Mouse (Mus musculus): Measurements from ENCODE around the gene Arl16. TPM values are rescaled to one million over a fixed set of nuclear protein-coding genes. Genes with fewer than 3 reads are reported as not detected.
"Not testable (repeated sequence)": the region's sequence is repeated elsewhere in the genome, so short reads cannot be mapped to it uniquely, and the experiment has no call there.

Arl16 gene
- polyA plus RNA-seq (2015; fragmentation: Nextera tagmentation; extraction: Ambion mirVana) = 43.8 and 44.6 TPM in 2 replicates

GRCm38 (mm10) chr11:120467051-120467735 is at the start of gene Arl16:
Gene Arl16, minus strand, starts transcription at chr11:120467607.
- Histone ChIP-seq H3K27me3 (no peaks in the 10 kb centered on the region), H3K4me3 (peak within 1 kb of the TSS; percentile 96), H3K4me1 (peaks cover 20% of the 10 kb centered on the region), H3K4me2 (peak within 1 kb of the TSS; percentile 84), H3K9me3 (no peaks in the 10 kb centered on the region), H3K9ac (peak within 1 kb of the TSS; percentile 92), H3K27ac (peak within 1 kb of the TSS; percentile 29; the same call in 1 of the 2 replicates), H3K36me3 (peaks cover 57% of the 10 kb centered on the region)
- peak; percentile 100 for ATAC-seq (ENCODE audit: borderline replicate concordance, extremely low read depth, low FRiP score, low TSS enrichment)
- under 1% methylated on average over 54 of the region's 54 CpGs for WGBS

GRCm38 (mm10) chr11:120517147-120517546 is 49.7 kb upstream of the Arl16 start:
- no peaks in the 10 kb centered on the region for H3K36me3 ChIP-seq
- H3K4me2 ChIP-seq = no peak overlapping the region
- no peaks in the 10 kb centered on the region for H3K27me3 ChIP-seq
- no peak overlapping the region for H3K9ac ChIP-seq
- H3K4me1 ChIP-seq = peaks cover 20% of the 10 kb centered on the region
- no peak for ATAC-seq (ENCODE audit: borderline replicate concordance, extremely low read depth, low FRiP score, low TSS enrichment)
- H3K9me3 ChIP-seq = no peaks in the 10 kb centered on the region
- H3K4me3 ChIP-seq = no peak overlapping the region
- WGBS = 69% methylated on average over 4 of the region's 4 CpGs
- H3K27ac ChIP-seq = no peak overlapping the region

DNA sequence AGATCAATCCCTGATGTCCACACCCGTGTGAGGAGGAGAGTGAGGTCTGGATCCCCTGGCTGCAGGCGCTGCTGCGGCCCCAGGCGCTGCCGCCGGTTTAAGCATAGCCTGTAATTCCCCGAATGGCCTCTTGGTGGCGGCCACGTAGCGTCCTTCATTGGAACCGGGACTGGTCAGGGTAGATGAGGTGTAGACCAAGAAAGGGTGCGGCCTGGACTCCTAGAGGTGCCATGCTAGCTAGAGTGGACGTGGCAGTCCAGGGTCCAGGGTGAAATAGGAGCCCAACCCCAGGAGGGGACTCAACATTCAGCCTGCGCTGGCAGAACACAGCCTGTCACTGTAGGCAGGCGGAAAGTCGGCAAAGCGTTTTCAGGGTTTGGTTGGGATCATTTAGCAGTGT is 48.2 kb upstream of the Arl16 start:
- Histone ChIP-seq H3K4me2 (no peak overlapping the region), H3K4me1 (peaks cover 22% of the 10 kb centered on the region), H3K27ac (no peak overlapping the region), H3K4me3 (no peak overlapping the region), H3K9me3 (no peaks in the 10 kb centered on the region), H3K9ac (no peak overlapping the region), H3K36me3 (no peaks in the 10 kb centered on the region), H3K27me3 (no peaks in the 10 kb centered on the region)
- 14% methylated on average over 17 of the region's 17 CpGs for WGBS
- ATAC-seq (ENCODE audit: borderline replicate concordance, extremely low read depth, low FRiP score, low TSS enrichment) = peak; percentile 43

GRCm38 (mm10) chr11:120514262-120514661 is 46.9 kb upstream of the Arl16 start:
- not testable (repeated sequence) for ATAC-seq (ENCODE audit: borderline replicate concordance, extremely low read depth, low FRiP score, low TSS enrichment)
- WGBS = 86% methylated on average over 2 of the region's 2 CpGs

GRCm38 (mm10) chr11:120512790-120513453 is 45.5 kb upstream of the Arl16 start:
- H3K36me3 ChIP-seq = no peaks in the 10 kb centered on the region
- no peak overlapping the region for H3K4me2 ChIP-seq
- ATAC-seq (ENCODE audit: borderline replicate concordance, extremely low read depth, low FRiP score, low TSS enrichment) = no peak
- peaks cover 13% of the 10 kb centered on the region for H3K4me1 ChIP-seq
- H3K9ac ChIP-seq = no peak overlapping the region
- H3K27me3 ChIP-seq = no peaks in the 10 kb centered on the region
- no peak overlapping the region for H3K27ac ChIP-seq
- WGBS = 29% methylated on average over 6 of the region's 6 CpGs
- H3K9me3 ChIP-seq = no peaks in the 10 kb centered on the region
- no peak overlapping the region for H3K4me3 ChIP-seq

More at GRCm38 (mm10) chr11:120514262-120514661, 46.9 kb upstream of the Arl16 start:
- not testable (repeated sequence) for H3K27ac ChIP-seq, H3K36me3 ChIP-seq, H3K9me3 ChIP-seq, H3K4me3 ChIP-seq, H3K4me2 ChIP-seq, H3K27me3 ChIP-seq, H3K9ac ChIP-seq
- H3K4me1 ChIP-seq = peaks cover 20% of the 10 kb centered on the region

GRCm38 (mm10) chr11:120510375-120511030 is 43.1 kb upstream of the Arl16 start:
- H3K27me3 ChIP-seq = no peaks in the 10 kb centered on the region
- H3K4me1 ChIP-seq = peaks cover 8% of the 10 kb centered on the region
- H3K4me3 ChIP-seq = peak overlapping the region; percentile 27
- 10% methylated on average over 16 of the region's 16 CpGs for WGBS
- H3K27ac ChIP-seq = peak overlapping the region; percentile 39
- H3K9me3 ChIP-seq = no peaks in the 10 kb centered on the region
- ATAC-seq (ENCODE audit: borderline replicate concordance, extremely low read depth, low FRiP score, low TSS enrichment) = no peak
- H3K9ac ChIP-seq = peak overlapping the region; percentile 41
- peak overlapping the region; percentile 51 for H3K4me2 ChIP-seq
- no peaks in the 10 kb centered on the region for H3K36me3 ChIP-seq

GRCm38 (mm10) chr11:120509940-120510339 is 42.5 kb upstream of the Arl16 start:
- ATAC-seq (ENCODE audit: borderline replicate concordance, extremely low read depth, low FRiP score, low TSS enrichment) = no peak
- H3K27ac ChIP-seq = no peak overlapping the region
- peak overlapping the region; percentile 27; the same call in 1 of the 2 replicates for H3K4me3 ChIP-seq
- H3K27me3 ChIP-seq = no peaks in the 10 kb centered on the region
- H3K36me3 ChIP-seq = no peaks in the 10 kb centered on the region
- peaks cover 8% of the 10 kb centered on the region for H3K4me1 ChIP-seq
- no peaks in the 10 kb centered on the region for H3K9me3 ChIP-seq
- H3K4me2 ChIP-seq = peak overlapping the region; percentile 51; the same call in 1 of the 2 replicates
- 41% methylated on average over 4 of the region's 4 CpGs for WGBS
- H3K9ac ChIP-seq = no peak overlapping the region

GRCm38 (mm10) chr11:120508290-120508870 is 41.0 kb upstream of the Arl16 start:
- H3K27me3 ChIP-seq = no peaks in the 10 kb centered on the region
- 70% methylated on average over 9 of the region's 9 CpGs for WGBS
- H3K9me3 ChIP-seq = no peaks in the 10 kb centered on the region
- no peaks in the 10 kb centered on the region for H3K36me3 ChIP-seq
- no peak for ATAC-seq (ENCODE audit: borderline replicate concordance, extremely low read depth, low FRiP score, low TSS enrichment)
- no peak overlapping the region for H3K4me3 ChIP-seq
- no peak overlapping the region for H3K4me2 ChIP-seq
- peak overlapping the region; percentile 85 for H3K27ac ChIP-seq
- H3K9ac ChIP-seq = no peak overlapping the region
- H3K4me1 ChIP-seq = peaks cover 8% of the 10 kb centered on the region

DNA sequence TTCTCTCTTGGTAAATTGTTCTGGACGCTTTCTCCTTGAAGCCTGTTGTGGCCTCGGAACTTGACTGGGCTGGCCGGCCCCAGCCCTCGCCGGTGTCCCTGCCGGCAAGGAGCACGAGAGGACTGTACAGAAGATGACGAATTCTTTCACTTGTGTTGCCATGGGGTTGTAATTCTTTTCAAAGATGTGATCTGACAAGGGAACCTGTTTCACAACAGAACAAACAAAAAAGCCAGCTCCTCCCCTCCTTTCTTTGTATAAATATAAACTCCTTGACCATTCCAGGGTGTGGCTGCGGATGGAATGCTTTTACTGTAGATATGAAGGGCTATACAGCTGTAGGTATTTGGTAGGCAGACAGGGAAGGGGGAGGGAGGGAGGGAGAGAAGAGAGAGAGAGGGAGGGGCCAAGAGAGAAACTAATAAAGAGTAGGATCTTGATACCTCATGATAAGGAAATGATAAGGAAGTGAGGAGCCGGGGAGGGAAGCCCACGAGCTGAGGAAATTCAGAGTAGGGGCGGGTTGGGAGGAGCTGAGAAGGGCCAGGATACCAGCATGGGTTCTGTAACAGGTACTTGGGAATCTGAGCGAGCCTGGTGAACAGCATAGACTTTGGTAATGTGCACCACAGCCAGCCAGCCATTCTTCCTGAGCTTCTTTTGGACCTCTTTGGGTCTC is 40.3 kb upstream of the Arl16 start:
- Histone ChIP-seq H3K9ac (no peak overlapping the region), H3K4me2 (no peak overlapping the region; the same call in 1 of the 2 replicates), H3K9me3 (no peaks in the 10 kb centered on the region), H3K27me3 (no peaks in the 10 kb centered on the region), H3K36me3 (no peaks in the 10 kb centered on the region), H3K4me1 (peaks cover 8% of the 10 kb centered on the region), H3K27ac (peak overlapping the region; percentile 95), H3K4me3 (no peak overlapping the region)
- ATAC-seq (ENCODE audit: borderline replicate concordance, extremely low read depth, low FRiP score, low TSS enrichment) = peak; percentile 66
- 48% methylated on average over 13 of the region's 13 CpGs for WGBS

- WGBS = 52% methylated on average over 4 of the region's 4 CpGs
- peak; percentile 44; the same call in 1 of the 2 replicates for ATAC-seq (ENCODE audit: borderline replicate concordance, extremely low read depth, low FRiP score, low TSS enrichment)
Observed at GRCm38 (mm10) chr11:120506899-120507298, 39.5 kb upstream of the Arl16 start.

GRCm38 (mm10) chr11:120505661-120506060 is 38.3 kb upstream of the Arl16 start:
- H3K4me2 ChIP-seq = no peak overlapping the region
- H3K27ac ChIP-seq = no peak overlapping the region
- 71% methylated on average over 3 of the region's 3 CpGs for WGBS
- no peaks in the 10 kb centered on the region for H3K27me3 ChIP-seq
- ATAC-seq (ENCODE audit: borderline replicate concordance, extremely low read depth, low FRiP score, low TSS enrichment) = no peak
- no peaks in the 10 kb centered on the region for H3K9me3 ChIP-seq
- H3K9ac ChIP-seq = no peak overlapping the region
- no peaks in the 10 kb centered on the region for H3K36me3 ChIP-seq
- H3K4me1 ChIP-seq = peaks cover 8% of the 10 kb centered on the region
- H3K4me3 ChIP-seq = no peak overlapping the region

More at GRCm38 (mm10) chr11:120506899-120507298, 39.5 kb upstream of the Arl16 start:
- Histone ChIP-seq H3K4me2 (no peak overlapping the region), H3K9me3 (no peaks in the 10 kb centered on the region), H3K27me3 (no peaks in the 10 kb centered on the region), H3K9ac (no peak overlapping the region), H3K4me3 (no peak overlapping the region), H3K36me3 (no peaks in the 10 kb centered on the region), H3K27ac (peak overlapping the region; percentile 95), H3K4me1 (peaks cover 8% of the 10 kb centered on the region)

All from lung, embryonic 15.5 days (tissue).